Mouse (Mus musculus) myocyte (in vitro differentiated cells): Measurements from ENCODE around the gene Thumpd3. TPM values are rescaled to one million over a fixed set of nuclear protein-coding genes. Genes with fewer than 3 reads are reported as not detected.

Experiments used
- H3K27me3 ChIP-seq: one replicate; pipeline ENCODE4 v1.6.1; 2011; ENCODE audit not compliant: control insufficient read depth, insufficient read depth, insufficient read length
- H3K36me3 ChIP-seq: one replicate; pipeline ENCODE4 v1.6.1; 2011; ENCODE audit not compliant: control insufficient read depth, insufficient read depth
- H3K4me2 ChIP-seq: one replicate; pipeline ENCODE4 v1.6.1; 2011; ENCODE audit warnings: low read depth, control low read depth
- H3K4me3 ChIP-seq: one replicate; pipeline ENCODE4 v1.5.1; 2011; ENCODE audit warnings: mild to moderate bottlenecking, control low read depth, moderate library complexity
- H3K79me2 ChIP-seq: one replicate; pipeline ENCODE4 v1.6.1; 2011; ENCODE audit not compliant: control insufficient read depth, insufficient read depth
- H3ac ChIP-seq: one replicate; pipeline ENCODE4 v1.6.1; 2011; ENCODE audit not compliant: control insufficient read depth, insufficient read length
- CEBPB ChIP-seq: IDR thresholded peaks from 2 replicates; pipeline ENCODE4 v1.6.1; 2011; ENCODE audit warnings: mild to moderate bottlenecking, moderate library complexity; ENCODE audit not compliant: poor library complexity, insufficient read depth, severe bottlenecking
- E2F4 ChIP-seq: IDR thresholded peaks from one replicate; pipeline ENCODE4 v1.6.1; 2011; ENCODE audit warnings: mild to moderate bottlenecking, control low read depth, moderate library complexity; ENCODE audit not compliant: insufficient read depth
- MAX ChIP-seq: IDR thresholded peaks from one replicate; pipeline ENCODE4 v1.6.1; 2011; ENCODE audit warnings: low read depth, mild to moderate bottlenecking, control low read depth
- MYOD1 ChIP-seq, 3 experiments: IDR thresholded peaks; one replicate each; pipeline ENCODE4 v1.6.1; 2011; ENCODE audit warnings: control low read depth in 2 of 3, low read depth in 2 of 3, mild to moderate bottlenecking in 2 of 3, moderate library complexity in 1 of 3; ENCODE audit not compliant: insufficient read length in 2 of 3, control insufficient read depth in 1 of 3
- MYOG ChIP-seq, 3 experiments: IDR thresholded peaks; one replicate each; pipeline ENCODE4 v1.6.1; 2011; ENCODE audit warnings: control low read depth in 2 of 3, low read depth in 2 of 3, mild to moderate bottlenecking in 2 of 3; ENCODE audit not compliant: insufficient read length in 2 of 3, control insufficient read depth in 1 of 3, insufficient read depth in 1 of 3
- POLR2A ChIP-seq: IDR thresholded peaks from one replicate; pipeline ENCODE4 v1.6.1; 2011; ENCODE audit warnings: low read depth, mild to moderate bottlenecking, control low read depth, moderate library complexity; ENCODE audit not compliant: insufficient read length
- POLR2AphosphoS2 ChIP-seq: IDR thresholded peaks from one replicate; pipeline ENCODE4 v1.6.1; 2011; ENCODE audit warnings: low read depth, control low read depth; ENCODE audit not compliant: insufficient read length
- REST ChIP-seq: IDR thresholded peaks from one replicate; pipeline ENCODE4 v1.6.1; 2011; ENCODE audit warnings: mild to moderate bottlenecking, control low read depth, moderate library complexity; ENCODE audit not compliant: insufficient read depth, insufficient read length
- SRF ChIP-seq: IDR thresholded peaks from one replicate; pipeline ENCODE4 v1.6.1; 2011; ENCODE audit warnings: low read depth; ENCODE audit not compliant: control insufficient read depth, insufficient read length
- TCF12 ChIP-seq: IDR thresholded peaks from one replicate; pipeline ENCODE4 v1.6.1; 2011; ENCODE audit warnings: mild to moderate bottlenecking, control low read depth; ENCODE audit not compliant: poor library complexity, insufficient read depth, severe bottlenecking
- TCF3 ChIP-seq: IDR thresholded peaks from one replicate; pipeline ENCODE4 v1.6.1; 2011; ENCODE audit warnings: low read depth, control low read depth; ENCODE audit not compliant: insufficient read length
- USF1 ChIP-seq: IDR thresholded peaks from one replicate; pipeline ENCODE4 v1.6.1; 2011; ENCODE audit warnings: low read depth, mild to moderate bottlenecking, control low read depth, moderate library complexity
- polyA plus RNA-seq: library from polyadenylated mRNA; unstranded; fragments of >200 nt; fragmentation: generic; extraction: Trizol; gene quantifications from one replicate; pipeline ENCODE4 v1.2.1, GENCODE M21; 2012; ENCODE audit warnings: missing spikeins

Thumpd3 gene
- polyA plus RNA-seq, 1 experiment = 22.9 TPM

GRCm38 (mm10) chr6:113030970-113031660 lies 14.9 kb upstream of the Thumpd3 start:
- H3K4me3 ChIP-seq = no peak overlapping the region
- TF ChIP-seq USF1 = no peak
- TF ChIP-seq TCF3 = no peak
- TF ChIP-seq CEBPB = no peak
- TF ChIP-seq MYOD1 (IDR thresholded peaks at IDR 0.05; ENCODE audit: control insufficient read depth in 1 of 3, insufficient read length in 2 of 3, low read depth in 2 of 3) = no peak
- TF ChIP-seq POLR2A = no peak
- TF ChIP-seq POLR2AphosphoS2 = no peak
- no peak for TF ChIP-seq REST
- no peak for TF ChIP-seq MAX
- TF ChIP-seq TCF12 = no peak
- H3K36me3 ChIP-seq = no peaks in the 10 kb centered on the region
- no peaks in the 10 kb centered on the region for H3K27me3 ChIP-seq
- H3ac ChIP-seq = no peak overlapping the region
- H3K4me2 ChIP-seq = no peak overlapping the region
- H3K79me2 ChIP-seq = no peaks in the 10 kb centered on the region

GRCm38 (mm10) chr6:113032121-113032520 lies 13.9 kb upstream of the Thumpd3 start:
- Histone ChIP-seq H3ac (no peak overlapping the region), H3K27me3 (no peaks in the 10 kb centered on the region), H3K4me3 (no peak overlapping the region), H3K79me2 (no peaks in the 10 kb centered on the region), H3K36me3 (no peaks in the 10 kb centered on the region), H3K4me2 (no peak overlapping the region)
- TF ChIP-seq USF1 = no peak
- TF ChIP-seq MAX = no peak
- TF ChIP-seq TCF3 = no peak

DNA sequence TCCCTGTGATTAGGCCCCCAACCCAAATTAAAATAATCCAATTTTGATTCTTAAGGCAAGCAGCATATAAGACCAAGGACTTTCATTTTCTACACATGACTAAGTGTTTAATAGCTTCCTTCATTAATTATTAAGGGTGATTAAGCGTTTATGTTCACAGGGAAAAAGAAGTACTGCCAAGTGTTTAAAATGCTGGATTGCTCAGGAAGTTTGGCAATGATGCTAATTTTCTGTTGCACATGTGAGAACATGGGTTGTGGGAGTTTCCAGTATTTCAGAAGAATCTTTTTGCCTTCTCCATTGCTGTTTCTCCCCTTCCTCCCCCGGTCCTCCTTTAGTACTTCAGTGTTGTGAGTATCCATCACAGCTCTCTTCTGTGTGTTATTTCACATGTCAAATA lies 12.8 kb upstream of the Thumpd3 start:
- TF ChIP-seq REST (no peak), POLR2A (no peak), USF1 (no peak), TCF12 (no peak), CEBPB (no peak), SRF (no peak), MAX (no peak), TCF3 (no peak), E2F4 (no peak), MYOG (IDR thresholded peaks at IDR 0.05; ENCODE audit: control insufficient read depth in 1 of 3, insufficient read depth in 1 of 3, insufficient read length in 2 of 3, low read depth in 2 of 3) (no peak), POLR2AphosphoS2 (no peak)
- H3ac ChIP-seq = no peak overlapping the region
- H3K4me2 ChIP-seq = no peak overlapping the region
- H3K27me3 ChIP-seq = no peaks in the 10 kb centered on the region
- H3K4me3 ChIP-seq = no peak overlapping the region
- no peaks in the 10 kb centered on the region for H3K36me3 ChIP-seq
- no peaks in the 10 kb centered on the region for H3K79me2 ChIP-seq

DNA sequence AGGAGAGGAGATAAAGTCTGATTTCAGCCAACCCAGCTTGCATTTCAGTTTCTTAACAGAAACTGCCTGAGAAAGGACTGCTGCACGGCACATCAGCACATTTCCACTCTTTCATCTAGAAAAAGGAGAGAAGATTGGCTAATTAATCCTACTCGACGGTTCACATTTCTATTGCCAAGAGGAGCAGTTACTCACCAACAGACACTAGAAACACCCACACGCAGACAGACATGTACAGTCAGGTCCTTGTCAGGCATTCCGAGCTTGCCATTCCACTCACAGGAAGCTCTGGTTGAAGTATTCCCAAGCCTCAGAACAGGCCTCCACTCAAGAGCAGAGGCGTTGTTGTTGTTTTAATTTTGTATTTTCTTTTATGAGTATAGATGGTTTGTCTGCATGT lies 11.6 kb upstream of the Thumpd3 start:
- no peak overlapping the region for H3K4me2 ChIP-seq
- no peak for TF ChIP-seq POLR2AphosphoS2
- TF ChIP-seq SRF = no peak
- no peak for TF ChIP-seq MAX
- no peaks in the 10 kb centered on the region for H3K36me3 ChIP-seq
- no peaks in the 10 kb centered on the region for H3K79me2 ChIP-seq
- H3ac ChIP-seq = no peak overlapping the region
- no peak overlapping the region for H3K4me3 ChIP-seq
- no peaks in the 10 kb centered on the region for H3K27me3 ChIP-seq

DNA sequence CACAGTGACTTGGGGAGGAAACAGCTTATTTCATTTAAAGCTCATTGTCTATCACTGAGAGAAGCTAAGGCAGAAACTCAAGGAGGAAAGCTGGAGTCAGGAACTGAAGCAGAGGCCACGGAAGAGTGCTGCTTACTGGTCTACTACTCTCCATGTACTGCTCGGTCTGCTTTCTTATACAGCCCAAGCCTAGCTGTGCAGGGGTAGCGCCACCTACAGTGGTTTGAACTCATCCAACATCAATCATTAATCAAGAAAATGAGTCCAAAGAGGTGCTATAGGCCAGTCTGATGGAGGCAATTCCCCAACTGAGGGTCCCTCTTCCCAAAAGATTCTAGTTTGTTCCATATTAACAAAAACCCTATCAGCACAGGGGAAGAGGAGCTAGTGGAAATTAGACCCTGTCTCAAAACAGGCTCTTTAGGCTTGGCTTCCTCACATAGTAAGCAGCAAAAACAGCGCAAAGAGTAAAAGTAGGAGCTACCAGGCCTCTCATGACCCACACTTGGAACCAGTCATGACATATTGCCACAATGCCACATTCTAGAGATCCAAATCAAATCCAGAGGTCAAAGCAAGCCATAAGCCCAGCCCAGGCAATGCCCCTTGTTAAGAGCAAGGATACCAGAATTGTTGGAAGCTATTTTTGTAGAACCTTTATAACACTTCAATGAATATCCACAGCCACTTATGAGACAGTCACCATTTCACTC lies 9.4 kb upstream of the Thumpd3 start:
- H3K4me3 ChIP-seq = no peak overlapping the region
- no peaks in the 10 kb centered on the region for H3K27me3 ChIP-seq
- H3K79me2 ChIP-seq = no peaks in the 10 kb centered on the region
- no peak overlapping the region for H3K4me2 ChIP-seq
- H3ac ChIP-seq = no peak overlapping the region
- TF ChIP-seq MYOG (IDR thresholded peaks at IDR 0.05; ENCODE audit: control insufficient read depth in 1 of 3, insufficient read depth in 1 of 3, insufficient read length in 2 of 3, low read depth in 2 of 3) (no peak), REST (no peak), USF1 (no peak), POLR2A (no peak), MYOD1 (IDR thresholded peaks at IDR 0.05; ENCODE audit: control insufficient read depth in 1 of 3, insufficient read length in 2 of 3, low read depth in 2 of 3) (no peak), CEBPB (no peak), TCF3 (no peak), MAX (no peak), POLR2AphosphoS2 (no peak), TCF12 (no peak), SRF (no peak)
- no peaks in the 10 kb centered on the region for H3K36me3 ChIP-seq
